Mouse (Mus musculus): ENCODE results near the gene Snupn.

DNA sequence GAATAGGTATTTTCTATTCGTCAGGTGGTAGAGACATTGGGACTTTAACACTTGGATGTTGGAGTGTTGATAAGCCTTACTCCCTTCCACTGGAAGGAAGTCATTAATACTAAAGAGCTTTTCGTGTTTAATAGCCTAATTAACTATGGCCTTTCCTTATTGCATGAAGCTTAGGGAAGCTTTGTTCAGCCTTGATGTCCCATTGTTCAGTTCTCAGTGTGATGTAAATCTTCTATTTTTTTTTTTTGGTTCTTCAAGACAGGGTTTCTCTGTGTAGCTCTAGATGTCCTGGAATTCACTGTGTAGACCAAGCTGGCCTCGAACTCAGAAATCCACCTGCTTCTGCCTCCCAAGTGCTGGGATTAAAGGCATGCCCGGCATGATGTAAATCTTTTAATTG, 62.2 kb downstream of the Snupn start:
- no peak for TF ChIP-seq CTCF (IDR thresholded peaks at IDR 0.05; ENCODE audit: low read depth)
- no peak for TF ChIP-seq EP300 (IDR thresholded peaks at IDR 0.05; ENCODE audit: low read depth)

Data from liver, embryonic 14.5 days (tissue).